Mouse (Mus musculus): ENCODE measurements around the gene Mlf2.

DNA sequence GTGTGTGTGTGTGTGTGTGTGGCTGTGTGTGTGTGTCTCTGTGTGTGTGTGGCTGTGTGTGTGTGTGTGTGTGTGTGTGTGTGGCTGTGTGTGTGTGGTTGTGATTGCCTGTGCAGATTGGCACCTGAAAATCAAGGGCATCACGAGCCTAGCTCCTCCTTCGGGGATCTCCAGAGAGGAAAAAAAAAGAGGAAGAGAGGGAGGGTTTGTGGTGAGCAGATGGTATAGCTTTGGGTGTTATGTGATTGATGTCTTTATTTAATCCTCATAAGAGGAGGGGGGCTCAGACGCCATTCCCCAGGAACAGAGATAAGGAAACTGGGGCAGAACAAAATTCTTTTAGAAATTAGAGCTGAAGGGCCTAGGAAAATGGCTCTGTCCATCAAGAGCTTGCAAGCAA is 32.8 kb upstream of the Mlf2 start:
- TF ChIP-seq CTCF (IDR thresholded peaks at IDR 0.05; ENCODE audit: control insufficient read depth, insufficient read depth, insufficient read length), result no peak
- TF ChIP-seq MYOG (IDR thresholded peaks at IDR 0.05; ENCODE audit: control insufficient read depth, extremely low read depth, insufficient read length), result no peak
- TF ChIP-seq CEBPB (IDR thresholded peaks at IDR 0.05; ENCODE audit: low read depth), result no peak
